Mouse (Mus musculus): ENCODE measurements around the gene Phlpp2.

DNA sequence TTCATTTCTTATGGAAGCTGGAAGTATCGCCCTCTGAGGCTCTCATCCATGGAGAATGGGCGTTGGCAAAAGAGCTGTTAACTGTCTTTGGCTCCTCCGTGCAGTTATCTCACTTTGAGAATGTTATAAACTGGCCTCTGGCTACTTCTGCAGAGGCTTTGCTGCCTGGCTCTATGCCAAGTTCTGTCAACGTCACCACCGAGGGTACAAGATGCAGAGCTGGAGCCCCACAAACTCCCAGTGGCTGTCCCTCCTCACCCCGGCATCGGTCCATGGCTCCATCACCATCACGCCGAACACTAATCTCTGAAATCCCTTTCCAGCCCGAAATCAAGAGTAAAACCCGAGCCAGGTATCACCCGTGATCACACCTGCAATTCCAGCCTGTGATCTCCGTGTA, 95.1 kb downstream of the Phlpp2 start:
- TF ChIP-seq TAL1 (IDR thresholded peaks at IDR 0.05; ENCODE audit: low read length) (no peak), GATA1 (IDR thresholded peaks at IDR 0.05; ENCODE audit: low read length) (no peak)
